Mouse (Mus musculus) gastrocnemius, adult 2 months (tissue): ENCODE measurements around the gene Zcchc7. TPM values are rescaled to one million over a fixed set of nuclear protein-coding genes. Genes with fewer than 3 reads are reported as not detected.
"Not testable (repeated sequence)": the region's sequence is repeated elsewhere in the genome, so short reads cannot be mapped to it uniquely, and the experiment has no call there.

ENCODE experiments used
- DNase-seq: peaks from one replicate; pipeline ENCODE4 v3.0.0; 2022
- H3K27ac ChIP-seq: fragments of 200-600 bp; 2 replicates; pipeline ENCODE4 v1.8.1; 2022; ENCODE audit warnings: mild to moderate bottlenecking
- H3K4me3 ChIP-seq: fragments of 200-600 bp; 2 replicates; pipeline ENCODE4 v1.8.1; 2022; ENCODE audit warnings: mild to moderate bottlenecking, moderate library complexity
- CTCF ChIP-seq: fragments of 200-600 bp; IDR thresholded peaks from 2 replicates; pipeline ENCODE4 v1.8.1; 2022; ENCODE audit warnings: antibody characterized with exemption, mild to moderate bottlenecking, moderate library complexity
- intact Hi-C: fragments of 180-260 bp; cut with DNase I; formaldehyde crosslinking; loops from one replicate; pipeline ENCODE4 v1.15.1; 2025
- total RNA-seq, 2 experiments: library from RNA; stranded (reverse); gene quantifications; 2 replicates each; pipeline ENCODE4 v1.2.3; 2021

The Zcchc7 gene
- total RNA-seq, 2 experiments from 2014 or later: 20.4 to 20.8 TPM

DNA sequence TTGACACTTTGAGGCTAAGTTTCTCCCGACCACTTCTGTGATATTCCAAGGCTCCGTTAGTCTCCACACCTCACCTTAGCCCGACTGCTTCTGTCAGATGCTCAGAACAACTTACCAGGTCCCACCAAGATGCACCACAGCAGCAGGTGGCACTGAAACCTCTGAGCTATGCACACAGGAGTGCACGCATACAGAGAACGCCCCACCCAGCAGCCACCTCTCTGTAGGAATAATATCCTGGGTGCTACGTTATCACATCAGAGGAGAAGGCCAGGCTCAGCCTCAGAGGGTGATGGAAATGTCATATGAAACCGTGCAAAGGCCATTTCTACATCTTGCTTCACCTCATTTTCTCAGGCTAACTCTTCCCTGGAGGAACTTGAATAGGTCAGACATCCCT is 174.7 kb downstream of the Zcchc7 start:
- DNase-seq: no peak
- intact Hi-C loops: no loop called here
- Histone ChIP-seq H3K4me3 (no peak overlapping the region), H3K27ac (no peak overlapping the region)
- no peak for TF ChIP-seq CTCF

- H3K27ac ChIP-seq: no peak overlapping the region
These were observed 176.1 kb downstream of the Zcchc7 start for GRCm38 (mm10) chr4:44931732-44932131.

GRCm38 (mm10) chr4:44938359-44939340 is 183.0 kb downstream of the Zcchc7 start:
- no peak for TF ChIP-seq CTCF
- H3K4me3 ChIP-seq: no peak overlapping the region
- DNase-seq: no peak
- intact Hi-C loops: no loop called here
- no peak overlapping the region for H3K27ac ChIP-seq

More at GRCm38 (mm10) chr4:44931732-44932131, 176.1 kb downstream of the Zcchc7 start:
- no peak for TF ChIP-seq CTCF
- no peak overlapping the region for H3K4me3 ChIP-seq
- intact Hi-C loops: no loop called here
- no peak for DNase-seq

DNA sequence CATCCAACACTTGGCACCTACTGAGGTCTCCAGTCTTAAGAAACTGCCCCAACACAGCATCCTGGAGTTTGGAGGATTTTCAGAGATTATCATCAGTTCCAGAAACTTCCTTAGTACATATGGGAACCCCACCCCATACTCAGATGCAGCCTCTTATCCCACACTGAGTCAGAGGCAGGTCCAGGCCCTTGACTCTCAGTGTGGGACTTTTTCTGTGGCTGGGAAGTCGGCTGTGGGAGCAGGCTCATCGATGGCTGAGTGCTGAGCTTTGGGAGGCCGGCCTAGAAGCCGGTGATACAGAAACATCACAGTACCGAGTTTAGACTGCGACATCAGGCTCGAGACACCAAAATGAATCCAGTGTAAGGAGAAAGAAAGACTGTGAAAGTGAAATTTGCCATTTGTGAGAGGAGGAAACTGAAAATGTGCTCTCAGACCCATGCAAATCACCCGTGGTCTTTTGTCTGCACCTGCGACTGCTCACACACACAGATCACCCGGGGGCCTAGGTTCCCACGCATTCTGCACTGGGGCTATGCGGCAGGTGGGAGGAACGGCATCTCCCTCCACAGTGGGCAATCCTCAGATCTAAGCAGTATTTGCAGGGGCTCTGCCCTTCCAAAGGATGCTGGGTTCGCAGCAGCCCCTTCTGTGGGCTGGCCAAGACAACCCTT is 184.0 kb downstream of the Zcchc7 start:
- TF ChIP-seq CTCF: no peak
- DNase-seq: no peak
- H3K4me3 ChIP-seq: no peak overlapping the region

GRCm38 (mm10) chr4:44940286-44940685 is 184.6 kb downstream of the Zcchc7 start:
- TF ChIP-seq CTCF: no peak
- intact Hi-C loops: no loop called here
- Histone ChIP-seq H3K4me3 (no peak overlapping the region), H3K27ac (no peak overlapping the region)
- no peak for DNase-seq

More for the DNA sequence above, 184.0 kb downstream of the Zcchc7 start:
- intact Hi-C loops: no loop called here
- H3K27ac ChIP-seq: no peak overlapping the region

- H3K4me3 ChIP-seq: no peak overlapping the region
- no peak overlapping the region for H3K27ac ChIP-seq
- TF ChIP-seq CTCF: no peak
- intact Hi-C loops: no loop called here
- DNase-seq: no peak
These were observed 186.6 kb downstream of the Zcchc7 start for GRCm38 (mm10) chr4:44942237-44942636.

GRCm38 (mm10) chr4:44943480-44943879 is 187.8 kb downstream of the Zcchc7 start:
- intact Hi-C loops: no loop called here
- no peak overlapping the region for H3K4me3 ChIP-seq
- no peak overlapping the region for H3K27ac ChIP-seq
- no peak for DNase-seq
- no peak for TF ChIP-seq CTCF

- no peak for TF ChIP-seq CTCF
- Histone ChIP-seq H3K27ac (no peak overlapping the region), H3K4me3 (no peak overlapping the region)
- no peak for DNase-seq
- intact Hi-C loops: no loop called here
These were observed 188.9 kb downstream of the Zcchc7 start for GRCm38 (mm10) chr4:44944426-44945075.

GRCm38 (mm10) chr4:44946126-44946525 is 190.4 kb downstream of the Zcchc7 start:
- DNase-seq, H3K4me3 ChIP-seq, intact Hi-C loops, H3K27ac ChIP-seq: not testable (repeated sequence)

DNA sequence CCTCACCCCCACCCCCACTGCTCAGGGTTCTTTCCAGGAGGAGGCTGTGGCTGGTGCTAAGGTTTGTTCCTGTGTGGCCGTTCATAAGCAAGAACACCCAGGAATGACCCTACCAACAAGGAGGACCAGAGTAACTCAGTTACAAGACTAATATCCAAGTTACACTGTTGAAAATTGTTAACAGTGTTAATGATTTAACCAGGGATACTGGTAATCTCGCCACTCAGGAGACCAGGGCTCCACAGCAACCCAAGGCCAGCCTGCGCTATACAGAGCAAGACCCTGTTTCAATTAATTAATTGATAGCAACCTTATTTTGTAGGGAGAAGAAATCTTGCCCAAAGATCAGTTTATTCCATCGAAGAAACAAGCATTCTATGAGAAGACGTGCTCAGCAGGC is 191.8 kb downstream of the Zcchc7 start:
- TF ChIP-seq CTCF: no peak
- no peak overlapping the region for H3K27ac ChIP-seq
- no peak for DNase-seq
- no peak overlapping the region for H3K4me3 ChIP-seq
- intact Hi-C loops: no loop called here

DNA sequence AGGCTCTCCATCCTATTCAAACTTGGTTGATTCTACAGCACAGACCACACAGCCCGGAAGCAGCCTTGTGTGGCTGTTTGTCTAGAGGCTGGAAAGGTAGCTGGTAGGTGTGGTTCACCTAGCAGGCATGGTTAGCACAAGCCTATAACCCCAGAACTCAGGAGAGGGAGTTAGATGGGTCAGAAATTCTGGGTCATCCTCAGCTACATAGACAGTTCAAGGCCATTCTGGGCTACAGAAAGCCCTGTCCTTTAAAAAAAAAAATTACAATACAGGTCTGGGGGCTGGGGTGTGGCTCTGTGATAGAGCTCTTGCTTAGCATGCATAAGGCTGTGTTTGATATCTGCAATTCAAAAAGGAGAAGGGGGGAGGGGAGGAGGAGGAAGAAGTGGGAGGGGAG is 192.6 kb downstream of the Zcchc7 start:
- no peak for TF ChIP-seq CTCF
- H3K27ac ChIP-seq: no peak overlapping the region
- no peak for DNase-seq
- intact Hi-C loops: no loop called here
- no peak overlapping the region for H3K4me3 ChIP-seq

GRCm38 (mm10) chr4:44953041-44953440 is 197.4 kb downstream of the Zcchc7 start:
- H3K27ac ChIP-seq: no peak overlapping the region
- TF ChIP-seq CTCF: no peak
- intact Hi-C loops: no loop called here
- no peak for DNase-seq
- no peak overlapping the region for H3K4me3 ChIP-seq

GRCm38 (mm10) chr4:44958776-44959175 is 203.1 kb downstream of the Zcchc7 start:
- no peak for DNase-seq
- Histone ChIP-seq H3K27ac (no peak overlapping the region), H3K4me3 (no peak overlapping the region)
- no peak for TF ChIP-seq CTCF
- intact Hi-C loops: no loop called here
